Comparison of ENCODE assay signal across 23 mouse cellular contexts in genomic region chr11:100949540-100949939, GRCm38 (mm10). TPM values are rescaled to one million over a fixed set of nuclear protein-coding genes. Genes with fewer than 3 reads are reported as not detected.
DNase-seq lines count a peak whose midpoint lies in the region; ATAC-seq and TF ChIP-seq lines count a peak whose summit lies in the region.
"Had no signal": no experiment of that assay in that cellular context is flagged by ENCODE, and none has a peak within 500 bp of the region (broad histone marks: within the 10 kb centered on the region; RNA-seq: fewer than 3 reads in every experiment).

No protein-coding gene starts in this region.

- DNase-seq in liver, postnatal 0 days, result no peak
- no peak for DNase-seq in liver, embryonic 11.5 days (ENCODE audit: low spot score)
- DNase-seq in CH12.LX (ENCODE audit: extremely low read depth) (no peak), MEL (ENCODE audit: low read depth, low spot score) (no peak)
- DNase-seq in cerebellum, postnatal 25 days, result no peak
- DNase-seq: adrenal gland, postnatal 14 days; B cell, adult 2 months; cerebellum, adult 11 months; cerebellum, adult 9-10 months; embryo, embryonic 11 days; heart, postnatal 36 days; kidney, adult 8-10 months; kidney, postnatal 10 days; right cerebral cortex, postnatal 4 days; thymus, postnatal 4 days had no signal

- no peak overlapping the region for H3K4me2 ChIP-seq in intestine, postnatal 0 days (replicated peaks; ENCODE audit: low read depth)
- no peak overlapping the region for H3K4me2 ChIP-seq in intestine, embryonic 16.5 days (ENCODE audit: low read depth, low read length)
- no peak overlapping the region for H3K4me2 ChIP-seq in liver, postnatal 0 days (ENCODE audit: low read depth, low read length)
- H3K4me2 ChIP-seq in liver, embryonic 11.5 days, result no peak overlapping the region
- H3K4me2 ChIP-seq in CH12.LX (ENCODE audit: insufficient read depth, low read depth, poor library complexity, severe bottlenecking), result no peak overlapping the region
- H3K4me2 ChIP-seq: embryonic facial prominence, embryonic 12.5 days; forebrain, embryonic 15.5 days; hindbrain, embryonic 12.5 days; liver, embryonic 15.5 days; neural tube, embryonic 13.5 days had no signal

- H3K36me3 ChIP-seq in intestine, postnatal 0 days (ENCODE audit: control insufficient read depth, insufficient read depth), result no peaks in the 10 kb centered on the region
- no peaks in the 10 kb centered on the region for H3K36me3 ChIP-seq in intestine, embryonic 16.5 days (ENCODE audit: control insufficient read depth, insufficient read depth, low read length)
- H3K36me3 ChIP-seq in liver, postnatal 0 days (replicated peaks; ENCODE audit: insufficient read depth, low read length), result no peaks in the 10 kb centered on the region
- no peaks in the 10 kb centered on the region for H3K36me3 ChIP-seq in liver, embryonic 11.5 days (ENCODE audit: control insufficient read depth, insufficient read depth, low read length)
- H3K36me3 ChIP-seq in CH12.LX (replicated peaks in 1 of 2; ENCODE audit: control insufficient read depth in 1 of 2, insufficient read depth in 1 of 2, low read length in 1 of 2) (no peaks in the 10 kb centered on the region), MEL (ENCODE audit: control insufficient read depth in 1 of 2, insufficient read depth in 2 of 2, low read length in 2 of 2) (no peaks in the 10 kb centered on the region)
- H3K36me3 ChIP-seq: embryonic facial prominence, embryonic 12.5 days; forebrain, embryonic 15.5 days; liver, embryonic 15.5 days; neural tube, embryonic 13.5 days had no signal

- no peaks in the 10 kb centered on the region for H3K9me3 ChIP-seq in intestine, postnatal 0 days (ENCODE audit: control insufficient read depth)
- H3K9me3 ChIP-seq in intestine, embryonic 16.5 days (ENCODE audit: control insufficient read depth, low read length), result peaks cover 5% of the 10 kb centered on the region; the same call in 1 of the 2 replicates
- peaks cover 6% of the 10 kb centered on the region for H3K9me3 ChIP-seq in liver, postnatal 0 days (ENCODE audit: low read length)
- peaks cover 2% of the 10 kb centered on the region; the same call in 1 of the 2 replicates for H3K9me3 ChIP-seq in liver, embryonic 11.5 days (ENCODE audit: control insufficient read depth, low read length)
- H3K9me3 ChIP-seq in CH12.LX (replicated peaks; ENCODE audit: low read length) (peaks cover 15% of the 10 kb centered on the region), MEL (replicated peaks; ENCODE audit: insufficient read depth, low read length) (no peaks in the 10 kb centered on the region)
- H3K9me3 ChIP-seq: forebrain, embryonic 15.5 days; liver, embryonic 15.5 days; neural tube, embryonic 13.5 days had no signal

- TF ChIP-seq RAD21 in CH12.LX (IDR thresholded peaks at IDR 0.05; ENCODE audit: low read depth, low read length) (peak; percentile 43), MEL (IDR thresholded peaks at IDR 0.05; ENCODE audit: low read depth, low read length) (peak; percentile 45)

- 96% methylated on average over 1 of the region's 1 CpGs for WGBS in intestine, postnatal 0 days
- 100% methylated on average over 1 of the region's 1 CpGs for WGBS in intestine, embryonic 16.5 days
- WGBS in liver, postnatal 0 days (ENCODE audit: insufficient replicate concordance), result 83% methylated on average over 1 of the region's 1 CpGs
- WGBS in liver, embryonic 11.5 days, result 88% methylated on average over 1 of the region's 1 CpGs

- 0 out of 2 replicates have a peak, but pooled peaks cover 3% of the 10 kb centered on the region for H3K4me1 ChIP-seq in intestine, postnatal 0 days (replicated peaks; ENCODE audit: control insufficient read depth, insufficient read depth, low read length)
- H3K4me1 ChIP-seq in intestine, embryonic 16.5 days (ENCODE audit: control insufficient read depth, insufficient read depth, low read length), result peaks cover 10% of the 10 kb centered on the region; the same call in 1 of the 2 replicates
- H3K4me1 ChIP-seq in liver, postnatal 0 days (ENCODE audit: insufficient read depth), result peaks cover 10% of the 10 kb centered on the region
- H3K4me1 ChIP-seq in liver, embryonic 11.5 days (replicated peaks; ENCODE audit: control insufficient read depth, insufficient read depth, low read length), result peaks cover 12% of the 10 kb centered on the region
- H3K4me1 ChIP-seq in CH12.LX (ENCODE audit: control insufficient read depth in 1 of 2, insufficient read depth in 2 of 2) (peaks cover 7 to 23% of the 10 kb centered on the region in 2 experiments), MEL (ENCODE audit: control insufficient read depth in 1 of 2, insufficient read depth in 2 of 2, low read length in 2 of 2) (peaks cover 0 to 6% of the 10 kb centered on the region in 2 experiments; a peak in 3 of 4 replicates)
- H3K4me1 ChIP-seq: embryonic facial prominence, embryonic 12.5 days had no signal

- H3K9ac ChIP-seq in intestine, postnatal 0 days (ENCODE audit: low read depth, low read length), result no peak overlapping the region
- H3K9ac ChIP-seq in intestine, embryonic 16.5 days (ENCODE audit: low read depth, low read length), result no peak overlapping the region
- H3K9ac ChIP-seq in liver, postnatal 0 days (replicated peaks), result no peak overlapping the region
- no peak overlapping the region for H3K9ac ChIP-seq in liver, embryonic 11.5 days (ENCODE audit: low read depth, low read length)
- H3K9ac ChIP-seq in CH12.LX (ENCODE audit: insufficient read depth, low read depth) (no peak overlapping the region), MEL (ENCODE audit: control insufficient read depth, low read depth, low read length, poor library complexity, severe bottlenecking) (no peak overlapping the region)
- H3K9ac ChIP-seq: embryonic facial prominence, embryonic 12.5 days; forebrain, embryonic 15.5 days; hindbrain, embryonic 12.5 days; liver, embryonic 15.5 days; neural tube, embryonic 13.5 days had no signal

- in situ Hi-C loops in CH12.LX (cut with MboI; ENCODE audit: low pct_ligation_motif_present, low pct_unique_long_range_greater_than_20kb, low sequenced_read_pairs), result no loop called here

- no peak for TF ChIP-seq POLR2A in CH12.LX (IDR thresholded peaks at IDR 0.05; ENCODE audit: low read depth, low read length)
- TF ChIP-seq POLR2A in MEL (IDR thresholded peaks at IDR 0.05; ENCODE audit: control insufficient read depth in 1 of 2, insufficient read depth in 1 of 2, low read depth in 1 of 2, low read length in 2 of 2, poor library complexity in 1 of 2), result no peak

- dilution Hi-C loops in CH12.LX (cut with MboI; ENCODE audit: extremely low pct_ligation_motif_present, extremely low pct_unique_long_range_greater_than_20kb, low sequenced_read_pairs), result no loop called here

- no peaks in the 10 kb centered on the region for H3K27me3 ChIP-seq in intestine, postnatal 0 days (replicated peaks; ENCODE audit: control insufficient read depth, insufficient read depth, low read length)
- no peaks in the 10 kb centered on the region for H3K27me3 ChIP-seq in intestine, embryonic 16.5 days (replicated peaks; ENCODE audit: control insufficient read depth, insufficient read depth, low read length)
- no peaks in the 10 kb centered on the region for H3K27me3 ChIP-seq in liver, postnatal 0 days (ENCODE audit: insufficient read depth, low read length)
- H3K27me3 ChIP-seq in liver, embryonic 11.5 days (replicated peaks; ENCODE audit: control insufficient read depth, insufficient read depth, low read length), result no peaks in the 10 kb centered on the region
- H3K27me3 ChIP-seq in CH12.LX (replicated peaks), result no peaks in the 10 kb centered on the region
- no peaks in the 10 kb centered on the region for H3K27me3 ChIP-seq in MEL (ENCODE audit: control insufficient read depth in 1 of 2, insufficient read depth in 2 of 2, low read length in 2 of 2)
- H3K27me3 ChIP-seq: embryonic facial prominence, embryonic 12.5 days; hindbrain, embryonic 12.5 days; liver, embryonic 15.5 days; neural tube, embryonic 13.5 days had no signal

- no peaks in the 10 kb centered on the region for H3K79me2 ChIP-seq in CH12.LX (replicated peaks; ENCODE audit: control insufficient read depth, extremely low read depth, insufficient read depth, poor library complexity, severe bottlenecking)
- no peaks in the 10 kb centered on the region for H3K79me2 ChIP-seq in MEL (ENCODE audit: control insufficient read depth, insufficient read depth, low read length, poor library complexity)

- TF ChIP-seq CTCF in intestine, postnatal 0 days (IDR thresholded peaks at IDR 0.05; ENCODE audit: low read depth), result peak; percentile 53
- TF ChIP-seq CTCF in liver, postnatal 0 days (IDR thresholded peaks at IDR 0.05; ENCODE audit: low read depth), result peak; percentile 31
- TF ChIP-seq CTCF in CH12.LX (conservative IDR thresholded peaks at IDR 0.05 in 1 of 2, IDR thresholded peaks at IDR 0.05 in 1 of 2; ENCODE audit: low read depth in 2 of 2, low read length in 2 of 2), result peak in 1 of 2 experiments; percentile 65; a peak in 2 of 4 replicates
- peak; percentile 3 to 62 (median 16); a peak in 2 of 6 replicates for TF ChIP-seq CTCF in MEL (IDR thresholded peaks at IDR 0.05 in 2 of 3, conservative IDR thresholded peaks at IDR 0.05 in 1 of 3; ENCODE audit: control insufficient read depth in 1 of 3, insufficient read depth in 1 of 3, low read depth in 2 of 3, low read length in 3 of 3, poor library complexity in 1 of 3, severe bottlenecking in 1 of 3)

- no peak for TF ChIP-seq EP300 in liver, postnatal 0 days (IDR thresholded peaks at IDR 0.05; ENCODE audit: low read depth)
- no peak for TF ChIP-seq EP300 in CH12.LX (IDR thresholded peaks at IDR 0.05; ENCODE audit: low read length)
- no peak for TF ChIP-seq EP300 in MEL (IDR thresholded peaks at IDR 0.05; ENCODE audit: low read depth in 1 of 2, low read length in 2 of 2)

- H3K27ac ChIP-seq in intestine, postnatal 0 days (ENCODE audit: low read depth, low read length), result no peak overlapping the region
- H3K27ac ChIP-seq in intestine, embryonic 16.5 days (ENCODE audit: low read length), result no peak overlapping the region
- H3K27ac ChIP-seq in liver, postnatal 0 days (ENCODE audit: low read depth), result no peak overlapping the region
- no peak overlapping the region for H3K27ac ChIP-seq in liver, embryonic 11.5 days (ENCODE audit: low read depth, low read length)
- H3K27ac ChIP-seq in CH12.LX (ENCODE audit: insufficient read depth, low read depth) (no peak overlapping the region), MEL (ENCODE audit: control insufficient read depth, low read depth, low read length) (no peak overlapping the region)
- H3K27ac ChIP-seq: embryonic facial prominence, embryonic 12.5 days; forebrain, embryonic 15.5 days; hindbrain, embryonic 12.5 days; liver, embryonic 15.5 days; neural tube, embryonic 13.5 days had no signal

- H3K4me3 ChIP-seq in intestine, postnatal 0 days (ENCODE audit: low read depth, low read length), result no peak overlapping the region
- H3K4me3 ChIP-seq in intestine, embryonic 16.5 days (ENCODE audit: low read length), result no peak overlapping the region
- H3K4me3 ChIP-seq in liver, postnatal 0 days (ENCODE audit: low read depth, low read length), result no peak overlapping the region
- H3K4me3 ChIP-seq in liver, embryonic 11.5 days (ENCODE audit: low read depth, low read length), result no peak overlapping the region
- no peak overlapping the region for H3K4me3 ChIP-seq in CH12.LX (replicated peaks in 1 of 3; ENCODE audit: low read depth in 2 of 3, low read length in 2 of 3, poor library complexity in 1 of 3)
- H3K4me3 ChIP-seq in MEL (ENCODE audit: control insufficient read depth in 1 of 2, insufficient read depth in 1 of 2, low read depth in 2 of 2, low read length in 2 of 2), result no peak overlapping the region
- H3K4me3 ChIP-seq: embryonic facial prominence, embryonic 12.5 days; forebrain, embryonic 15.5 days; hindbrain, embryonic 12.5 days; liver, embryonic 15.5 days; neural tube, embryonic 13.5 days had no signal

- ATAC-seq in intestine, postnatal 0 days, result no peak
- no peak for ATAC-seq in intestine, embryonic 16.5 days
- no peak for ATAC-seq in liver, postnatal 0 days
- ATAC-seq in liver, embryonic 11.5 days (replicated peaks; ENCODE audit: low FRiP score), result no peak
- ATAC-seq: forebrain, embryonic 15.5 days; inflammation-experienced regulatory T-cells, adult 6 months had no signal

RNA-seq across cellular contexts. Expression of gene Stat3, which starts 10.2 kb away (rescaled TPM):
- polyA plus RNA-seq in intestine, postnatal 0 days (2015; fragmentation: Nextera tagmentation; extraction: Ambion mirVana), result 61.2 and 68.6 TPM in 2 replicates
- polyA plus RNA-seq in intestine, embryonic 16.5 days (2015; fragmentation: Nextera tagmentation; extraction: Ambion mirVana), result 48.9 and 53.2 TPM in 2 replicates
- 44.9 and 53.7 TPM in 2 replicates for polyA plus RNA-seq in liver, postnatal 0 days (2015; fragmentation: Nextera tagmentation; extraction: Ambion mirVana)
- 52.9 and 57.3 TPM in 2 replicates for polyA plus RNA-seq in liver, embryonic 11.5 days (2014; fragmentation: Nextera tagmentation; extraction: Ambion mirVana)
- 51.1 and 52.1 TPM in 2 replicates for total RNA-seq in CH12.LX (2012; rRNA removed)
- 35.9 TPM in 2 replicates for total RNA-seq in CH12.LX (2014; rRNA removed)
- polyA plus RNA-seq in CH12.LX (2012; ENCODE audit: insufficient read length, low read depth), result 66.7 and 69.2 TPM in 2 replicates
- total RNA-seq in MEL (2012; rRNA removed), result 25.7 and 31.1 TPM in 2 replicates
- 100 to 1,000 TPM in 1 of 2 experiments, 10 to 100 TPM in 1; 64.7 to 249 TPM for polyA plus RNA-seq in MEL (2012; ENCODE audit: insufficient read depth in 1 of 2, insufficient read length in 2 of 2, low read depth in 1 of 2, low replicate concordance in 2 of 2, missing spikeins in 1 of 2)

RNA-seq across cellular contexts. Expression of gene Cavin1, which starts 21.1 kb away (rescaled TPM):
- polyA plus RNA-seq in intestine, postnatal 0 days (2015; fragmentation: Nextera tagmentation; extraction: Ambion mirVana), result 191 and 207 TPM in 2 replicates
- polyA plus RNA-seq in intestine, embryonic 16.5 days (2015; fragmentation: Nextera tagmentation; extraction: Ambion mirVana), result 214 and 221 TPM in 2 replicates
- 27.5 and 28.5 TPM in 2 replicates for polyA plus RNA-seq in liver, postnatal 0 days (2015; fragmentation: Nextera tagmentation; extraction: Ambion mirVana)
- 22.6 and 23.3 TPM in 2 replicates for polyA plus RNA-seq in liver, embryonic 11.5 days (2014; fragmentation: Nextera tagmentation; extraction: Ambion mirVana)
- total RNA-seq in CH12.LX (2012; rRNA removed), result 0.08 and 0.21 TPM in 2 replicates
- 0.05 TPM in 2 replicates for total RNA-seq in CH12.LX (2014; rRNA removed)
- 0.13 and 0.25 TPM in 2 replicates for polyA plus RNA-seq in CH12.LX (2012; ENCODE audit: insufficient read length, low read depth)
- 2.9 and 3.4 TPM in 2 replicates for total RNA-seq in MEL (2012; rRNA removed)
- 1 to 10 TPM in 1 of 2 experiments, not detected in 1; 9.0 TPM for polyA plus RNA-seq in MEL (2012; ENCODE audit: insufficient read depth in 1 of 2, insufficient read length in 2 of 2, low read depth in 1 of 2, low replicate concordance in 2 of 2, missing spikeins in 1 of 2)

RNA-seq across cellular contexts. Expression of gene Atp6v0a1, which starts 59.7 kb away (rescaled TPM):
- polyA plus RNA-seq in intestine, postnatal 0 days (2015; fragmentation: Nextera tagmentation; extraction: Ambion mirVana), result 62.1 and 67.2 TPM in 2 replicates
- polyA plus RNA-seq in intestine, embryonic 16.5 days (2015; fragmentation: Nextera tagmentation; extraction: Ambion mirVana), result 38.8 and 43.3 TPM in 2 replicates
- polyA plus RNA-seq in liver, postnatal 0 days (2015; fragmentation: Nextera tagmentation; extraction: Ambion mirVana), result 25.0 and 29.4 TPM in 2 replicates
- 55.4 and 60.0 TPM in 2 replicates for polyA plus RNA-seq in liver, embryonic 11.5 days (2014; fragmentation: Nextera tagmentation; extraction: Ambion mirVana)
- total RNA-seq in CH12.LX (2012; rRNA removed), result 31.3 and 36.1 TPM in 2 replicates
- 14.1 and 15.1 TPM in 2 replicates for total RNA-seq in CH12.LX (2014; rRNA removed)
- polyA plus RNA-seq in CH12.LX (2012; ENCODE audit: insufficient read length, low read depth), result 54.5 and 63.4 TPM in 2 replicates
- 12.8 and 20.8 TPM in 2 replicates for total RNA-seq in MEL (2012; rRNA removed)
- 10 to 100 TPM in 1 of 2 experiments, not detected in 1; 23.2 TPM for polyA plus RNA-seq in MEL (2012; ENCODE audit: insufficient read depth in 1 of 2, insufficient read length in 2 of 2, low read depth in 1 of 2, low replicate concordance in 2 of 2, missing spikeins in 1 of 2)
